Mouse (Mus musculus): Measurements from ENCODE around the gene Aif1l.

- TF ChIP-seq POLR2A (IDR thresholded peaks at IDR 0.05; ENCODE audit: control insufficient read depth, extremely low read depth, insufficient read depth, low read length, poor library complexity), result no peak
- no peak for TF ChIP-seq CTCF (IDR thresholded peaks at IDR 0.05; ENCODE audit: borderline replicate concordance, control insufficient read depth, extremely low read depth, insufficient read depth, low read length, poor library complexity)
These were observed 37.8 kb downstream of the Aif1l start for GRCm38 (mm10) chr2:31987774-31988173.

Measured in thymus, adult 2 months (tissue).